Mouse (Mus musculus): ENCODE measurements at regions not wholly inside any gene's neighbourhood (a gene's known extent, or its start where the extent isn't known, plus 50 kb on each side); places are given as distances from the start of the nearest gene placed in this dataset.

DNA sequence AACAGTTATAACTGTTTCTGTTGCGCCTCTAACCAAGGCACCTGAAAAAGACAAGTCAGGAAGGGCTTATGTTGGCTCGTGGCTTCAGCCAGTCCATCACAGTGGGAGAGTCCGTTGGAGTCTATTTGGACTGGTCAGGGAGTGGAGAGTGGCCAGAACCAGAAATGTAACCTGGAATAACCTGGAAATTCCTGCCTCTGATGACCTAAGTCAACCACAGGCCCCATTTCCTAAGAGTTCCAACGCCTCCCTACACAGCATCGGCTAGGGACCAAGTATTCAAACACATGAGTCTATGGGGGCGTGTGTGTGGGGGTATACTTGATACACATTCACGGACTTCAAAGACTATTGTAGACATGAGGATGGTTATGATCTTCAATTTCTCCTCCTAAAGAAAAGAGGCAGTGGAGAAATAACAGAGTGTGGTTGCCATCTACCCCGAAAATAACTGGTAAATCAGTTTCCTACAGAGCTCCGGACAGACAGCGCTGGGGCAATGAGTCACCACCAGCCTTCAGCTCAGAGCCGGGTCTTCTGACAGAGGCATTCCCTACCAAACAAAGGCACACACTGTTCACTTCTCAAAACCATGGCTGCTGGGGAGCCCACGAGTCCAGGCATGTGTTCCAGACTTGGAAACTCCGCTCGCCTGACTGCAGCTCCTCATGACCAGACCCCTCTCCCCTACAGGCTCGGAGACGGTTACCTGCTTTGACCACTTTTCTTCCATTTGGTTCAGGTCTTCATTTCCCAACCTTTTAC lies 167.0 kb upstream of the Irx5 start:
- Histone ChIP-seq H3K4me2 (ENCODE audit: low read depth, low read length, poor library complexity, severe bottlenecking) (no peak overlapping the region), H3K27me3 (ENCODE audit: insufficient read depth, low read length) (no peaks in the 10 kb centered on the region), H3K27ac (ENCODE audit: low read depth, low read length) (no peak overlapping the region), H3K36me3 (ENCODE audit: insufficient read depth, low read length) (no peaks in the 10 kb centered on the region), H3K9ac (replicated peaks; ENCODE audit: low read length, poor library complexity, severe bottlenecking) (no peak overlapping the region), H3K4me1 (ENCODE audit: insufficient read depth, low read length) (no peaks in the 10 kb centered on the region), H3K9me3 (ENCODE audit: low read length) (no peaks in the 10 kb centered on the region), H3K4me3 (ENCODE audit: low read depth, low read length) (no peak overlapping the region)
- no peak for DNase-seq (ENCODE audit: low spot score)
- 92% methylated on average over 16 of the region's 16 CpGs for WGBS
- no peak for ATAC-seq (ENCODE audit: low FRiP score)
- TF ChIP-seq CTCF (IDR thresholded peaks at IDR 0.05), result no peak

DNA sequence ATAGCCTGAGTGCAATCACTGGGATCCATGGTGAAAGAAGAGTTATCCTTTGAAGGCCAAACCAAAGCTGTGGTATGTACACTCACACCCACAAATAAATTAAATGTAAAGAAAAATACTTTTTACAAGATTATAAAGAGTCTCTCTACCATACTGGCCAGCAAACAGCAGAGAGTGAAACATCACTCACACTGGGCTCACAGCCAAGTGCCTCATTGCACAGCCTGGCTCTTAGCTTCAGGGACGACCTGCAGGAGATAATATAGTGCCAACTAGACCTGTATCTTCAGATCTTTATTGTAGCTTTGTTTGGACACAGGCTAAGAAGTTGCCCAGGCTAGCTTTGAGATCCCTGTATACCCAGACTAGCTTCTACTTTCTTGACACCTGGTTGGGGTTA lies 174.1 kb upstream of the Irx5 start:
- H3K9me3 ChIP-seq (ENCODE audit: low read length), result no peaks in the 10 kb centered on the region
- ATAC-seq (ENCODE audit: low FRiP score), result no peak
- no peak overlapping the region for H3K9ac ChIP-seq (replicated peaks; ENCODE audit: low read length, poor library complexity, severe bottlenecking)
- 26% methylated on average over 1 of the region's 1 CpGs for WGBS
- no peaks in the 10 kb centered on the region for H3K27me3 ChIP-seq (ENCODE audit: insufficient read depth, low read length)
- no peaks in the 10 kb centered on the region for H3K4me1 ChIP-seq (ENCODE audit: insufficient read depth, low read length)
- no peak for DNase-seq (ENCODE audit: low spot score)
- no peak for TF ChIP-seq CTCF (IDR thresholded peaks at IDR 0.05)
- H3K4me3 ChIP-seq (ENCODE audit: low read depth, low read length), result no peak overlapping the region
- no peak overlapping the region for H3K4me2 ChIP-seq (ENCODE audit: low read depth, low read length, poor library complexity, severe bottlenecking)
- no peak overlapping the region for H3K27ac ChIP-seq (ENCODE audit: low read depth, low read length)
- H3K36me3 ChIP-seq (ENCODE audit: insufficient read depth, low read length), result no peaks in the 10 kb centered on the region

DNA sequence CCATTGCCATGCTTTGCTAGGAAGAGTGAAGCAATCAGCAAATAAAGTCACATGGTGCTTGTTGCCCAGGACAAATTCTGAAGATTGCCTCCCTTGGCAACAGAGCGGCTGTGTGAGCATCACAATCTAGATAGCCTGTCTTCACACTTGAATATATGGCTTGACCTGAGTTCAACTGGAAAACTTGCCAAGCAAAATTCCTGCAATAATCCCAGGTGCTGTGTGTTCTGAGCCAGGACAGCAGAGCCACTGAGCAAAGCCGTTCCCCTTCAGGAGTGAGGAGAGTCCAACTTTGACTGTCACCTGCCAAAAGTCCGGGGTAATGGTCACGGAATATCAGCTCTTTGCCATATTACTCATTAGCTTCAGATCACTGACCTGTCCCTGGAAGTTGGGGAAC lies 176.8 kb upstream of the Irx5 start:
- H3K4me2 ChIP-seq (ENCODE audit: low read depth, low read length, poor library complexity, severe bottlenecking), result no peak overlapping the region
- no peaks in the 10 kb centered on the region for H3K36me3 ChIP-seq (ENCODE audit: insufficient read depth, low read length)
- ATAC-seq (ENCODE audit: low FRiP score) (no peak), DNase-seq (ENCODE audit: low spot score) (no peak)
- H3K9ac ChIP-seq (replicated peaks; ENCODE audit: low read length, poor library complexity, severe bottlenecking), result no peak overlapping the region
- H3K27ac ChIP-seq (ENCODE audit: low read depth, low read length), result no peak overlapping the region
- no peaks in the 10 kb centered on the region for H3K9me3 ChIP-seq (ENCODE audit: low read length)
- H3K4me1 ChIP-seq (ENCODE audit: insufficient read depth, low read length), result no peaks in the 10 kb centered on the region
- no peak for TF ChIP-seq CTCF (IDR thresholded peaks at IDR 0.05)
- no peaks in the 10 kb centered on the region for H3K27me3 ChIP-seq (ENCODE audit: insufficient read depth, low read length)
- 98% methylated on average over 4 of the region's 4 CpGs for WGBS
- no peak overlapping the region for H3K4me3 ChIP-seq (ENCODE audit: low read depth, low read length)

DNA sequence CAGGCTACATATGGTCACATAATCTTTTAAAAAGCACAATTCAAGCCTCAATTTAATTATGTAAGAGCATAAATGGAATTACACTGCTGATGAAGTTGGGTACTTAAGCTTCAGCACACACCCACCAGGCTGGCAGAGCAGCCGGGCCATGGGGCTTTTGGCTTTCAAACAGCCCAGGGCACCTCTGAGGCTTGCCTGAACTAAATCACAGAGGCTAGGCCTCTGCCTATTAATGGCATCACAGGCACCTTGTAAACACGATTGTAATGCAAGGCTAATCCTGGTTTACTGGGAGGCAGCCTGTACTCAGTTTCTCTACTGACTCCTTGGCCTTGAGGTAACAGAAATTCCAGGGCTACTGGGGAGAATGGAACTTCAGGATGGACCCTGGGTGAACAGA lies 178.1 kb upstream of the Irx5 start:
- no peak for TF ChIP-seq CTCF (IDR thresholded peaks at IDR 0.05)
- ATAC-seq (ENCODE audit: low FRiP score) (no peak), DNase-seq (ENCODE audit: low spot score) (no peak)
- H3K9ac ChIP-seq (replicated peaks; ENCODE audit: low read length, poor library complexity, severe bottlenecking), result no peak overlapping the region
- H3K27me3 ChIP-seq (ENCODE audit: insufficient read depth, low read length), result no peaks in the 10 kb centered on the region
- no peak overlapping the region for H3K27ac ChIP-seq (ENCODE audit: low read depth, low read length)
- H3K4me1 ChIP-seq (ENCODE audit: insufficient read depth, low read length), result no peaks in the 10 kb centered on the region
- no peak overlapping the region for H3K4me2 ChIP-seq (ENCODE audit: low read depth, low read length, poor library complexity, severe bottlenecking)
- H3K9me3 ChIP-seq (ENCODE audit: low read length), result no peaks in the 10 kb centered on the region
- no peak overlapping the region for H3K4me3 ChIP-seq (ENCODE audit: low read depth, low read length)
- H3K36me3 ChIP-seq (ENCODE audit: insufficient read depth, low read length), result no peaks in the 10 kb centered on the region
- 44% methylated on average over 2 of the region's 2 CpGs for WGBS

DNA sequence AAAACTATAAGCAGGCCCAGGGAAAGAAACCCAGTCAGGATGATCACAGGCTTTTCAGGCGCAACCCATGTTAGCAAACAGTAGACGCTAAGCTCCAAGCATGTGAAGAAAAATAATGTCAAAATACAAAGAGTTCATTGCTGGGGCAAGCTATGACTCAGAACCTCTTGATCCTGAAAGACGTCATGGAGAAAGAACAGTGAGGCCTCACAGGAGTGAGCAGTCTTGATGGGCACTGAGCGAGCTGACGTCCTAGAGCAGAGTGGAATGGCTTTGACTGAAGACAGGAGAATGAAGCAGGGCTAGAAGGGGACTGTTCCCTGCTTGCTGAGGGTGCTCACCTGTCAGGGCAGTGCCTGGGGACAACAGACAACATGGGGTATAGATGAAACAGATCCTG lies 181.3 kb upstream of the Irx5 start:
- no peak for ATAC-seq (ENCODE audit: low FRiP score)
- H3K4me1 ChIP-seq (ENCODE audit: insufficient read depth, low read length), result no peaks in the 10 kb centered on the region
- H3K27me3 ChIP-seq (ENCODE audit: insufficient read depth, low read length), result no peaks in the 10 kb centered on the region
- no peak for DNase-seq (ENCODE audit: low spot score)
- H3K36me3 ChIP-seq (ENCODE audit: insufficient read depth, low read length), result no peaks in the 10 kb centered on the region
- no peak overlapping the region for H3K4me3 ChIP-seq (ENCODE audit: low read depth, low read length)
- WGBS, result 69% methylated on average over 5 of the region's 5 CpGs
- H3K9me3 ChIP-seq (ENCODE audit: low read length), result no peaks in the 10 kb centered on the region
- H3K27ac ChIP-seq (ENCODE audit: low read depth, low read length), result no peak overlapping the region
- no peak overlapping the region for H3K9ac ChIP-seq (replicated peaks; ENCODE audit: low read length, poor library complexity, severe bottlenecking)
- TF ChIP-seq CTCF (IDR thresholded peaks at IDR 0.05), result no peak
- H3K4me2 ChIP-seq (ENCODE audit: low read depth, low read length, poor library complexity, severe bottlenecking), result no peak overlapping the region

DNA sequence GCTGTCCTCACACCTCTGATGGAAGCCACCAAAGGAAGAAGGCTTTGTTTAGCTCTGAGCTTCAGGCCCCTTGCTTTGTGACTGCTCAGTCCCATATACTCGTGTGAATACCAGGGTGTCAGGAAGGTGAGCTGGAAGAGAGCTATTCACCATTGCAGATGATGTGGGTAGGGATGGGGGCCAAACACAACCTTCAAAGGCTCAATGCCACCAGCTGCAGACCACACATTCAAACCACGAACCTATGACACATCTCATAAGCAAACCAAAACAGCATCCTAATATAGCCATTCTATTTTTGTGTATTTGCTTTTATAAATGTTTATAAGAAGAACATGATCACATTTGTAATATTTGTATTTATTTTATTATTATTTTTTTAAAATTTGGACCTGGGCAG lies 183.3 kb upstream of the Irx5 start:
- Histone ChIP-seq H3K4me3 (ENCODE audit: low read depth, low read length) (no peak overlapping the region), H3K27ac (ENCODE audit: low read depth, low read length) (no peak overlapping the region), H3K9ac (replicated peaks; ENCODE audit: low read length, poor library complexity, severe bottlenecking) (no peak overlapping the region), H3K9me3 (ENCODE audit: low read length) (no peaks in the 10 kb centered on the region), H3K27me3 (ENCODE audit: insufficient read depth, low read length) (no peaks in the 10 kb centered on the region), H3K36me3 (ENCODE audit: insufficient read depth, low read length) (no peaks in the 10 kb centered on the region), H3K4me1 (ENCODE audit: insufficient read depth, low read length) (no peaks in the 10 kb centered on the region), H3K4me2 (ENCODE audit: low read depth, low read length, poor library complexity, severe bottlenecking) (no peak overlapping the region)
- no peak for ATAC-seq (ENCODE audit: low FRiP score)
- TF ChIP-seq CTCF (IDR thresholded peaks at IDR 0.05), result no peak
- 83% methylated on average over 2 of the region's 2 CpGs for WGBS
- no peak for DNase-seq (ENCODE audit: low spot score)

Data from midbrain, postnatal 0 days (tissue).